Mouse (Mus musculus): ENCODE measurements around the gene Litaf. TPM values are rescaled to one million over a fixed set of nuclear protein-coding genes. Genes with fewer than 3 reads are reported as not detected.
"Not testable (repeated sequence)": the region's sequence is repeated elsewhere in the genome, so short reads cannot be mapped to it uniquely, and the experiment has no call there.

The Litaf gene
- polyA plus RNA-seq, 1 experiment, result 115 TPM

GRCm38 (mm10) chr16:10965034-10965433 is 100.9 kb downstream of the Litaf start:
- Histone ChIP-seq H3K36me3 (ENCODE audit: control insufficient read depth, insufficient read depth, low read length) (peaks cover 2% of the 10 kb centered on the region; the same call in 1 of the 2 replicates), H3K4me1 (ENCODE audit: control insufficient read depth, insufficient read depth, insufficient read length) (peaks cover 7% of the 10 kb centered on the region; the same call in 1 of the 2 replicates), H3K27me3 (ENCODE audit: control insufficient read depth, insufficient read depth, low read length) (no peaks in the 10 kb centered on the region), H3K4me3 (ENCODE audit: extremely low read depth, insufficient read depth, insufficient read length) (no peak overlapping the region), H3K27ac (ENCODE audit: insufficient read depth, low read length) (no peak overlapping the region)
- WGBS, result 76% methylated on average over 2 of the region's 2 CpGs
- TF ChIP-seq CTCF (IDR thresholded peaks at IDR 0.05; ENCODE audit: extremely low read depth, insufficient read depth, insufficient read length, insufficient replicate concordance) (no peak), POLR2A (IDR thresholded peaks at IDR 0.05; ENCODE audit: low read depth, low read length) (no peak)
- DNase-seq (ENCODE audit: low read depth in 1 of 2, low spot score in 2 of 2), result no peak

GRCm38 (mm10) chr16:10960916-10961315 is 105.0 kb downstream of the Litaf start:
- Histone ChIP-seq H3K27ac (ENCODE audit: insufficient read depth, low read length) (no peak overlapping the region), H3K27me3 (ENCODE audit: control insufficient read depth, insufficient read depth, low read length) (no peaks in the 10 kb centered on the region), H3K4me3 (ENCODE audit: extremely low read depth, insufficient read depth, insufficient read length) (no peak overlapping the region), H3K4me1 (ENCODE audit: control insufficient read depth, insufficient read depth, insufficient read length) (peaks cover 16% of the 10 kb centered on the region; the same call in 1 of the 2 replicates), H3K36me3 (ENCODE audit: control insufficient read depth, insufficient read depth, low read length) (peaks cover 3% of the 10 kb centered on the region; the same call in 1 of the 2 replicates)
- 92% methylated on average over 10 of the region's 10 CpGs for WGBS
- no peak for DNase-seq (ENCODE audit: low read depth in 1 of 2, low spot score in 2 of 2)
- TF ChIP-seq POLR2A (IDR thresholded peaks at IDR 0.05; ENCODE audit: low read depth, low read length), result no peak
- no peak for TF ChIP-seq CTCF (IDR thresholded peaks at IDR 0.05; ENCODE audit: extremely low read depth, insufficient read depth, insufficient read length, insufficient replicate concordance)

- DNase-seq (ENCODE audit: low read depth in 1 of 2, low spot score in 2 of 2), result no peak
- WGBS, result 84% methylated on average over 7 of the region's 7 CpGs
- no peak overlapping the region for H3K4me3 ChIP-seq (ENCODE audit: extremely low read depth, insufficient read depth, insufficient read length)
- H3K27me3 ChIP-seq (ENCODE audit: control insufficient read depth, insufficient read depth, low read length), result no peaks in the 10 kb centered on the region
- no peak overlapping the region for H3K27ac ChIP-seq (ENCODE audit: insufficient read depth, low read length)
- H3K4me1 ChIP-seq (ENCODE audit: control insufficient read depth, insufficient read depth, insufficient read length), result peaks cover 16% of the 10 kb centered on the region; the same call in 1 of the 2 replicates
- peaks cover 3% of the 10 kb centered on the region; the same call in 1 of the 2 replicates for H3K36me3 ChIP-seq (ENCODE audit: control insufficient read depth, insufficient read depth, low read length)
- TF ChIP-seq CTCF (IDR thresholded peaks at IDR 0.05; ENCODE audit: extremely low read depth, insufficient read depth, insufficient read length, insufficient replicate concordance) (no peak), POLR2A (IDR thresholded peaks at IDR 0.05; ENCODE audit: low read depth, low read length) (no peak)
Observed at GRCm38 (mm10) chr16:10958763-10959440, 107.1 kb downstream of the Litaf start.

- peaks cover 16% of the 10 kb centered on the region; the same call in 1 of the 2 replicates for H3K4me1 ChIP-seq (ENCODE audit: control insufficient read depth, insufficient read depth, insufficient read length)
- not testable (repeated sequence) for H3K27ac ChIP-seq (ENCODE audit: insufficient read depth, low read length); H3K4me3 ChIP-seq (ENCODE audit: extremely low read depth, insufficient read depth, insufficient read length); H3K27me3 ChIP-seq (ENCODE audit: control insufficient read depth, insufficient read depth, low read length); DNase-seq (ENCODE audit: low read depth in 1 of 2, low spot score in 2 of 2); H3K36me3 ChIP-seq (ENCODE audit: control insufficient read depth, insufficient read depth, low read length)
- WGBS, result 69% methylated on average over 12 of the region's 12 CpGs
Observed at GRCm38 (mm10) chr16:10958307-10958706, 107.7 kb downstream of the Litaf start.

GRCm38 (mm10) chr16:10957794-10958193 is 108.2 kb downstream of the Litaf start:
- DNase-seq (ENCODE audit: low read depth in 1 of 2, low spot score in 2 of 2), result no peak
- H3K4me1 ChIP-seq (ENCODE audit: control insufficient read depth, insufficient read depth, insufficient read length), result peaks cover 16% of the 10 kb centered on the region; the same call in 1 of the 2 replicates
- peaks cover 3% of the 10 kb centered on the region; the same call in 1 of the 2 replicates for H3K36me3 ChIP-seq (ENCODE audit: control insufficient read depth, insufficient read depth, low read length)
- no peak overlapping the region for H3K27ac ChIP-seq (ENCODE audit: insufficient read depth, low read length)
- no peak overlapping the region for H3K4me3 ChIP-seq (ENCODE audit: extremely low read depth, insufficient read depth, insufficient read length)
- H3K27me3 ChIP-seq (ENCODE audit: control insufficient read depth, insufficient read depth, low read length), result no peaks in the 10 kb centered on the region
- WGBS, result 88% methylated on average over 3 of the region's 3 CpGs
- no peak for TF ChIP-seq CTCF (IDR thresholded peaks at IDR 0.05; ENCODE audit: extremely low read depth, insufficient read depth, insufficient read length, insufficient replicate concordance)
- TF ChIP-seq POLR2A (IDR thresholded peaks at IDR 0.05; ENCODE audit: low read depth, low read length), result no peak

GRCm38 (mm10) chr16:10956938-10957685 is 108.8 kb downstream of the Litaf start:
- H3K4me1 ChIP-seq (ENCODE audit: control insufficient read depth, insufficient read depth, insufficient read length), result peaks cover 16% of the 10 kb centered on the region; the same call in 1 of the 2 replicates
- no peak overlapping the region for H3K27ac ChIP-seq (ENCODE audit: insufficient read depth, low read length)
- peaks cover 3% of the 10 kb centered on the region; the same call in 1 of the 2 replicates for H3K36me3 ChIP-seq (ENCODE audit: control insufficient read depth, insufficient read depth, low read length)
- 51% methylated on average over 8 of the region's 8 CpGs for WGBS
- H3K4me3 ChIP-seq (ENCODE audit: extremely low read depth, insufficient read depth, insufficient read length), result no peak overlapping the region
- TF ChIP-seq POLR2A (IDR thresholded peaks at IDR 0.05; ENCODE audit: low read depth, low read length) (no peak), CTCF (IDR thresholded peaks at IDR 0.05; ENCODE audit: extremely low read depth, insufficient read depth, insufficient read length, insufficient replicate concordance) (no peak)
- DNase-seq (ENCODE audit: low read depth in 1 of 2, low spot score in 2 of 2), result no peak
- H3K27me3 ChIP-seq (ENCODE audit: control insufficient read depth, insufficient read depth, low read length), result no peaks in the 10 kb centered on the region
